Mouse (Mus musculus) embryonic facial prominence, embryonic 11.5 days (tissue): ENCODE measurements around the gene Wls. TPM values are rescaled to one million over a fixed set of nuclear protein-coding genes. Genes with fewer than 3 reads are reported as not detected.
A peak's percentile ranks its signal among the peaks of the same experiment; 100 is the strongest.

Source experiments
- ATAC-seq: fragments of 200-750 bp; cut with Nextera tagmentation; replicated peaks from 2 replicates; pipeline ENCODE4 v1.8.0; 2017; ENCODE audit warnings: low read depth; ENCODE audit not compliant: insufficient number of reproducible peaks, low FRiP score, low TSS enrichment
- DNase-seq: peaks from one replicate; pipeline ENCODE4 v3.0.0-alpha.2; 2015; ENCODE audit warnings: low spot score
- H3K27ac ChIP-seq: fragments of 300-500 bp; sonication (generic); replicated peaks from 2 replicates; pipeline ENCODE4 v1.5.1; 2014; ENCODE audit warnings: mild to moderate bottlenecking, low read depth, low read length, control low read depth
- H3K27me3 ChIP-seq: fragments of 300-500 bp; sonication (generic); 2 replicates; pipeline ENCODE4 v1.6.1; 2014; ENCODE audit warnings: mild to moderate bottlenecking, low read length, moderate library complexity, mixed read lengths; ENCODE audit not compliant: control insufficient read depth, insufficient read depth
- H3K36me3 ChIP-seq: fragments of 300-500 bp; sonication (generic); replicated peaks from 2 replicates; pipeline ENCODE4 v1.6.1; 2014; ENCODE audit warnings: low read depth, mild to moderate bottlenecking, low read length, moderate library complexity, mixed read lengths; ENCODE audit not compliant: control insufficient read depth, insufficient read depth
- H3K4me1 ChIP-seq: fragments of 300-500 bp; sonication (generic); 2 replicates; pipeline ENCODE4 v1.6.1; 2014; ENCODE audit warnings: low read length, mixed read lengths; ENCODE audit not compliant: control insufficient read depth, insufficient read depth
- H3K4me2 ChIP-seq: fragments of 300-500 bp; sonication (generic); 2 replicates; pipeline ENCODE4 v1.6.1; 2014; ENCODE audit warnings: low read depth, mild to moderate bottlenecking, control low read depth, low read length, moderate library complexity
- H3K4me3 ChIP-seq: fragments of 300-500 bp; sonication (generic); 2 replicates; pipeline ENCODE4 v1.5.1; 2014; ENCODE audit warnings: low read depth, low read length, control low read depth
- H3K9ac ChIP-seq: fragments of 300-500 bp; sonication (generic); replicated peaks from 2 replicates; pipeline ENCODE4 v1.6.1; 2014; ENCODE audit warnings: mild to moderate bottlenecking, control low read depth, low read length
- H3K9me3 ChIP-seq: fragments of 300-500 bp; sonication (generic); replicated peaks from 2 replicates; pipeline ENCODE4 v1.6.1; 2016; ENCODE audit warnings: mild to moderate bottlenecking, low read length, inconsistent platforms, mixed read lengths; ENCODE audit not compliant: control insufficient read depth
- WGBS: fragments of 180-500 bp; shearing (Covaris S2); extraction: QIAGEN DNeasy Blood & Tissue Kit; methylation state at CpG from one replicate; pipeline ENCODE4 v1.1.7; 2014; 5-methylcytosine and 5-hydroxymethylcytosine counted together
- polyA plus RNA-seq: library from polyadenylated mRNA; unstranded; fragments of >200 nt; fragmentation: Nextera tagmentation; extraction: Ambion mirVana; gene quantifications from 2 replicates; pipeline ENCODE4 v1.2.1, GENCODE M21; 2014

Wls gene
- polyA plus RNA-seq, 1 experiment from 2014 or later: 156 TPM

DNA sequence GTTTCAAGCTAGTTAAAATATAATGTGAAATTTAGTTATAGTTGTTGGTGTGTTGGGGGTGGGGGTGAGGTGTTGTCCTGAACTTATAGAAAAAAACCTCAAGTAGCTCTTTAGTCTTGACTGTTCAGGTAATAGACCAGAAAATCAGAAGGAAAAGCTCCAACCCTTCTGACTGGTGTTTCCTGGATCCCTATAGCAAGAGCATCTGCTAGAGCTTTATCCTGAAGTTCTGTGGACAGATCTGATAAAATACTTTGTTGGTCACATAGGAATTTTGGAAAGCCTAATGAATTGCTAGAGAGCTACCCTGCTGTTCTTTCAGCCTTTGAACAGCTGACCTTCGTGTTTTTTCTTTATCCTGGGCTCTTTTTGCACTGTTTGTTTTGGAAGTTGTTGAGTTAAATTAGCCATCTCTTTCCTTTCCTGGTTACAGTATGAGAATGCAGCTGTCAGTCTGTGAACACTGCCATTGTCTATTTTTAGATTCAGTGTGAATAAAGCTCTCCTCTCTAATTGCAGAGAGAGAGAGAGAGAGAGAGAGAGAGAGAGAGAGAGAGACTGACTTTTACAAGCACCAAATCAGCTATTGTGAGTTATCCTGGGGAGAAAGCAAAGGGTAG lies 46.4 kb downstream of the Wls start:
- H3K9ac ChIP-seq: no peak overlapping the region
- no peaks in the 10 kb centered on the region for H3K9me3 ChIP-seq
- DNase-seq: peak; percentile 4
- no peak overlapping the region for H3K4me2 ChIP-seq
- H3K36me3 ChIP-seq: no peaks in the 10 kb centered on the region
- no peaks in the 10 kb centered on the region for H3K4me1 ChIP-seq
- ATAC-seq: no peak
- H3K4me3 ChIP-seq: no peak overlapping the region
- WGBS: 18% methylated on average over 1 of the region's 1 CpGs
- H3K27ac ChIP-seq: no peak overlapping the region
- H3K27me3 ChIP-seq: no peaks in the 10 kb centered on the region

DNA sequence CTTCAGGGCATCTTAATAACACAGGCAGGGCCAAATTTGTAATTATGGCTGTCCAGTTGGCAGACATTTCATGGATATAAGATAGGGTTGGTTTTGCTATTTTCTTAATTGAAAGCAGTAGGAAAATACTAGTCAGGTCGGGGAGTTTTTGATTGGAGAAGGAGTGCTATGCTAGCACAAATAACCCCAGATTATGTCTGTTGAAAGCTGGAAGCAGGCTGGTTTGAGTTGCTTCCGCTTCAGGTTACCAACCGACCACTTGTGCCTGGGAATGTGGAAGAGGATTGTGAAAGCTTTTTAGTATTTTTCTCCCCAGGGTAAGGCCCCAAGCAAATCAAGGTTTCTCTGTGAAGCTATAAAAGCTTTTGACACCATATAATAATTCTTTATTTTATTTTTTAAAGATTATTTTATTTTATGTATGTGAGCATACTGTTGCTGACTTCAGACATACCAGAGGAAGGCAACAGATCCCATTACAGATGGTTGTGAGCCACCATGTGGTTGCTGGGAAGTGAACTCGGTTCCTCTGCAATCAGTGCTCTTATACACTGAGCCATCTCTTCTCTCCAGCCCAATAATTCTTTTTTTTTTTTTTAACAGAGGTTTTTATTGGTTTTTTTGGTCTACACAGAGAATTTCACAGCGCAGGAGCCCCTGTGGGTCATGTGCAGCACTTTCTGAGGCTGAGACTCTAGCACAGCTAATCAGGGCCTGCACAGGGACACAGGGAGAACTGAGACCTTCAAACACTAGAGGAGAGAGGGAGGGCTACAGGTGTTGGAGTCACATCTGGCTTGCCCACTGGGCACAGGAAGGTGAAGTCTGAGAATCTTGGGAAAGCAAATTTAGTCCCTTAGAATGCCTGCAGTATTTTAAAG lies 50.9 kb downstream of the Wls start:
- WGBS: 53% methylated on average over 5 of the region's 5 CpGs
- Histone ChIP-seq H3K4me2 (no peak overlapping the region), H3K36me3 (no peaks in the 10 kb centered on the region), H3K27me3 (no peaks in the 10 kb centered on the region), H3K4me1 (no peaks in the 10 kb centered on the region), H3K27ac (no peak overlapping the region), H3K9me3 (no peaks in the 10 kb centered on the region), H3K4me3 (no peak overlapping the region), H3K9ac (no peak overlapping the region)
- ATAC-seq: no peak
- peak; percentile 44 for DNase-seq

DNA sequence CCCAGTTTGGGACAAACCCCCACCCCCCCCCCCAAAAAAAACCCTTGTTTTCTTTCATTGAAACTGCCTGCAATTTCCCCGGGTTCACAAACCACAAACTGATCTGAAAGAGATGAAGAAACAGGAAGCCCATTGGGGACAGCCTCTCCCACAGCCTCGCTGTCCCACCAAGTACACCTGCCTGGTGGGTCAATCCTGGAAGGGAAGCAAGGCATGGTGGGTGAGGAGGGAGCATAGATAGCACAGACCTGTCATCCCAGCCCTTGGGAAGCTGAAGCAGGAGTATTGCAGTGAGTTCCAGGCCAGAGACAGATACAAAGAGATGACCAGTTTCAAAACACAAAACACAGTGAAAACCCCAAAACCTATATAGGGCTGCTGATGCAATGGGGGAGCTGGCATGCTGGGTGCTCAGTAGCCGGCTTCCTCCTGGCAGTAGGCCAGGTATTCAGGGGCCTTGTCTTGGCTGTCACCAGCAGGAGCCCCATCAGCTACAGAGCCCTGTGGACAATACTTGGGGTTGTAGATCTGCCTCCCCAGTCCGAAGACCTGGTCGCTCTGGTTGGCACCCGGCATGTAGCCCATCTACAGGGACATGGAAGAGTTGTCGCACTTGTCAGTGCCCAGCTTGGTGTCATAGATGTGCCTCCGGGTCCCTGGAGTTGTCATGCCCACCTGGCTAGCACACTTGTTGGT lies 51.7 kb downstream of the Wls start:
- Histone ChIP-seq H3K4me1 (no peaks in the 10 kb centered on the region), H3K9me3 (no peaks in the 10 kb centered on the region), H3K27me3 (no peaks in the 10 kb centered on the region), H3K27ac (no peak overlapping the region), H3K36me3 (no peaks in the 10 kb centered on the region), H3K9ac (no peak overlapping the region), H3K4me3 (no peak overlapping the region), H3K4me2 (no peak overlapping the region)
- no peak for DNase-seq
- WGBS: 89% methylated on average over 8 of the region's 8 CpGs
- ATAC-seq: peak; percentile 23; the same call in 1 of the 2 replicates

DNA sequence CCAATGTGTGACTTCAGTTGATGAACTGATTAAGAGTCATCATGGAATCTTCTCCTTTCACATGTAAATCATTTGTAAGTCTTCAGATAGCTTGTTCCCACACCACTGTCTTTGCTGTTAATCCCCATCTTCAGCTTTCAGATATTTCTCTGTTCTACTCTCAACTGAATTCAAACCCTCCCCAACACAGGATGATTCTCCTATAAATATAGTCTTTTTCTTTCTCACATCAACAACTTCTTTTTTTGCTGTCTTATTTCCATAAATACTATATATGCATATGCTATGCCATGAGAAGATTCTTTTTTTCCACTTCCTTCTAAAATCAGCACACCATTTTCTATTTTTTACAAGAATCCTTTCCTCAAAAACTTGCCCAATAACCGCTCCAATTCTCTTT lies 67.9 kb downstream of the Wls start:
- Histone ChIP-seq H3K27ac (no peak overlapping the region), H3K4me1 (no peaks in the 10 kb centered on the region), H3K4me3 (no peak overlapping the region), H3K9ac (no peak overlapping the region), H3K27me3 (no peaks in the 10 kb centered on the region), H3K9me3 (no peaks in the 10 kb centered on the region), H3K4me2 (no peak overlapping the region), H3K36me3 (no peaks in the 10 kb centered on the region)
- no peak for DNase-seq
- 95% methylated on average over 1 of the region's 1 CpGs for WGBS
- ATAC-seq: no peak

DNA sequence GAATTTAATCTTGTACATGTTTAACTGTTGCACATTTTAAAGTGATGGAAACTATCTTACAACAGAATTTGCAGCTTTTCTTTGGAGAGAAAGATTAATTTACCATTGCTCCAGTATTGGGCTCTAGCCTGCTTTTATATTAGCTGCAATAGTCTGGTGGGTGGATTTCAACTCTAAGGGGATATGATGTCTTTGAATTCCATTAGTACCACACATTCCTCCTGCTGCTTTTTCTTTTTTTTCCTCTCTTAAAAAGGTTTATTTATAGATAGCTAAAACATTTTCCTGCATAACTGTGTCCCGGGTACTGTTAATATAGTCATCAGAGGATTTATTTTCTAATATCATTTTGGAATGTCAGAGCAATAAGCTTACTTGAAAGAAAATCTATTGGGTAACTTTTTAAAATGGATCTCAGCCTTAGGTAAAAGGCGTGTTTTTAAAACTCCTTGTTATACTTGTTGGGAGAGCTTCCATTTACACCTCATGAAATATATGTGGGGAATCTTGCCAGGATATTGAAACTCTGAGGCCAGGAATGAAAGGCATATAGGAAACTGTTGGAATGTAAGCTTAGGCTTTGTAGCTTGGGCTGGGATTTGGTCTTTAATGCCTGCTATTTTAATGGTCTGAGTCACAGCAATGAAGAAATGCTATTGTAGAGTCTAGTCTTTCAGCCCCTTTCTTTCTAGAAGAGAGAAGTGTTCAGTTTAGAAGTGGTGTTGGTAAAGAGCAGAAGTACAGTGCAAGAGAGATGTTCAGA lies 78.0 kb downstream of the Wls start:
- no peaks in the 10 kb centered on the region for H3K27me3 ChIP-seq
- WGBS: 88% methylated on average over 2 of the region's 2 CpGs
- H3K36me3 ChIP-seq: no peaks in the 10 kb centered on the region
- H3K4me3 ChIP-seq: no peak overlapping the region
- H3K9me3 ChIP-seq: no peaks in the 10 kb centered on the region
- ATAC-seq (no peak), DNase-seq (no peak)
- no peak overlapping the region for H3K9ac ChIP-seq
- H3K4me1 ChIP-seq: no peaks in the 10 kb centered on the region
- no peak overlapping the region for H3K4me2 ChIP-seq
- H3K27ac ChIP-seq: no peak overlapping the region

Other genes starting within 250 kb of the Wls start
- gene Rpe65, start 240.5 kb upstream of the Wls start, polyA plus RNA-seq: not detected in 2 replicates